Mouse (Mus musculus) kidney, adult 2 months (tissue): ENCODE measurements at regions not wholly inside any gene's neighbourhood (a gene's known extent, or its start where the extent isn't known, plus 50 kb on each side); places are given as distances from the start of the nearest gene placed in this dataset.

Source experiments
- CTCF ChIP-seq: fragments of 200-500 bp; conservative IDR thresholded peaks from 2 replicates; pipeline ENCODE4 v1.5.1; 2011; ENCODE audit warnings: low read depth, mild to moderate bottlenecking, control low read depth, low read length, moderate library complexity, mixed read lengths; ENCODE audit not compliant: insufficient read depth, insufficient read length
- POLR2A ChIP-seq: fragments of 200-500 bp; IDR thresholded peaks from one replicate; pipeline ENCODE4 v1.6.1; 2011; ENCODE audit warnings: low read depth, low read length, control low read depth

GRCm38 (mm10) chr6:117351846-117352245 lies 183.5 kb downstream of the Cxcl12 start:
- TF ChIP-seq CTCF (no peak), POLR2A (no peak)
